Mouse (Mus musculus) layer of hippocampus, postnatal 25 days (tissue): ENCODE results near the gene S100b. TPM values are rescaled to one million over a fixed set of nuclear protein-coding genes. Genes with fewer than 3 reads are reported as not detected.

ENCODE experiments used
- DNase-seq, 2 experiments: peaks; one replicate each; pipeline ENCODE4 v3.0.0; 2022; ENCODE audit warnings: mixed read lengths in 2 of 2, low spot score in 1 of 2; ENCODE audit errors: extremely low spot score in 1 of 2
- microRNA-seq, 2 experiments: library from miRNA; unstranded; fragments of <30 nt; microRNA quantifications; one replicate each; pipeline ENCODE4 v1.2.0; 2021
- total RNA-seq, 2 experiments: library from RNA; stranded (reverse); gene quantifications; 2 replicates each; pipeline ENCODE4 v1.2.3; 2021

Gene S100b
- total RNA-seq, 2 experiments from 2014 or later = 117 to 140 TPM

DNA sequence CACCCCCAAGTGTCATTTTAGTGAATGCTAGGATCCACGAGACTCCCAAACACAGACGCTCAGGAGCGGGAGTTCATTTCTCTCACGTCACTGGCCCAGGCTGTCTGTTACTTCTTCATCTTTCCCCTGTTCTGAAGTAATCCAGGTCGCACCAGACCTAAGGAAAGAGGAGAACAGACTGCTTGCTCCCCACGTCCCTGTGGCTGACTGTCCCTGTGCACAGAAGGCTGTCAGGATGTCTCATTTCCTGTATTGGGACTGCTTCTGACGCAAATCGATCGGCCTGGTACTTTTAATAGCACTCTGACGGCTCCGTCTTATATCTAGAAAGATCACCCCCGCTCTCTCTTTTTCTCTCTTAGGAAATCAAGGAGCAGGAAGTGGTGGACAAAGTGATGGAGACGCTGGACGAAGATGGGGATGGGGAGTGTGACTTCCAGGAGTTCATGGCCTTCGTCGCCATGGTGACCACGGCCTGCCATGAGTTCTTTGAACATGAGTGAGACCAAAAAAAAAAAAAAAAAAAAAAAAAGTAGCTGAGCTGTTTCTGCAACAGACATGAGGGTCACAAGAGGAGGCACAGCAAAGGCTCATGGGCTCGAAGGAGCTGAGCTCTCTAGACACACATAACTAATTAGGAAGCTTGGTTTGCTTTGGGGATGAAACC, 6.0 kb downstream of the S100b start:
- no peak for DNase-seq

DNA sequence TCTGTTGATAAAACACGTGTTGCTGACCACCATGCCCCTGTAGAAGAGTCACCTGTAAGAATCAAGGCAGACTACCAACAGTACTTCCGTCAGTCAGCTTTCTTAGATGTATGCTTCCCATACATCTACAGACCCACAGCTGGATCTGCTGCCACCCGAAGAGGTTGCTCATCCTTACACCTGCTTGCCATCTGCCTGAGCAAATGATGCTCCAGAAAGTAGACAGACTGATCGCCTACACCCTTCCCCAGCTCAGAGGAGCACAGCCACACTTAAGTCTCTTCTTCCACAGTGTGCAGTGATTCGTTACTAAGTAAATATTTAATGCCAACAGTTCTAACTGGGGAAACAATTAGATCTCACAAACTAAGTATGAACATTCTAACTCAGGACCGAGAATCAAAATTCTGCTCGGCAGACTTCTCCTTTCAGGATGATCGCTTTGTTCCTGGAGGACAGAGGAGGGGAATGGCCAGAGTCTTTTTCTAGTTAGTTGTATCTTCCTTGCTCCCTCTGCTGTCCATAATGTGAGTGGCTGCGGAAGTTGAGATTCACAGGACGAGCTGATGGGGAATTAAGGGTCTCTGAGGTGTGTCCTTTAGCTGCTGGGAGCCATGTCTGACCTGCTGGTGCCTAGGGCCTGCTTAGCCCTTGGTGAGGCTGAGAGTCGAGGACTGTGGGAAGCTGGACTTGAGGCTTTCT, 6.9 kb downstream of the S100b start:
- DNase-seq = no peak

- DNase-seq = no peak
Observed at GRCm38 (mm10) chr10:76261447-76261846, 7.8 kb downstream of the S100b start.

- DNase-seq = no peak
Observed at GRCm38 (mm10) chr10:76262431-76262830, 8.8 kb downstream of the S100b start.

DNA sequence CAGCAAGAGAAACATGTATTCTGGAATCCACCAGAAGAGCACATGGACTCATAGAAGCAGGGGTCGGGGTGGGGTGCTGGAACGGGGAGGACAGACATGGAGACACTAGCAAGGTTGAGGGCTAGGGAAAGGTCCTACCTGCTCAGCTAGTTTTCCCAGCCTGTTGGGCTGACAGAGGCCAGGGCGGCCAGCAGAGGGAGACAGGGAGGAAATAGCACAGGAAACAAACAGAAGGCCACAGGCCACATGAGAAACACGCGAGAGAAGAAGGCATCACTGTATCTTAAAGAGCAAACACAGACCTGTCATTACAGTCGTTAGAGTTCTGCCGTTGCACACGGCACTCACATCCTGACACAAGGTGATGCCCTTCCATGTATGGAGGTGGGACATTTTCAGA, 17.6 kb downstream of the S100b start:
- peak in 1 of 2 experiments; percentile 51 for DNase-seq

DNA sequence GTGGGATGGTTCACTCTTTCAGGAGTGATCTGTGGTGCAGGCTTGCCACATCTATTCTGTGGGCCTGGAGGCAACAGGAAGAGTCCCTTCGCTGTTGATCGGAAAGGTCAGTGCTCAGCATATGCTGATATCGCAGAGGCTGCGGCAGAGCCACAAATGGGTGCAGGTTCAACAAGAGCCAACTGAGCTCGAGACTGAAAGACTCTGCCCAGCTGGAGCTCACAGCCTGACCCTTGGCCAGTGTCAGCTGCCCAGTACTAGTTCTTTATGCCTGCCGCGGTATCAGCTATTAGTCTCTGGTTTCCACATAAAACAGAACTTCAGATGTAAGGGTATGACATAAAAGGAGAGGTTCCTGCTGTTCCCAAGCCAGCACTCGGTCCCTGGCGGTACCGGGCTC, 21.6 kb downstream of the S100b start:
- no peak for DNase-seq

- DNase-seq = no peak
Observed at GRCm38 (mm10) chr10:76278541-76279097, 25.0 kb downstream of the S100b start.

DNA sequence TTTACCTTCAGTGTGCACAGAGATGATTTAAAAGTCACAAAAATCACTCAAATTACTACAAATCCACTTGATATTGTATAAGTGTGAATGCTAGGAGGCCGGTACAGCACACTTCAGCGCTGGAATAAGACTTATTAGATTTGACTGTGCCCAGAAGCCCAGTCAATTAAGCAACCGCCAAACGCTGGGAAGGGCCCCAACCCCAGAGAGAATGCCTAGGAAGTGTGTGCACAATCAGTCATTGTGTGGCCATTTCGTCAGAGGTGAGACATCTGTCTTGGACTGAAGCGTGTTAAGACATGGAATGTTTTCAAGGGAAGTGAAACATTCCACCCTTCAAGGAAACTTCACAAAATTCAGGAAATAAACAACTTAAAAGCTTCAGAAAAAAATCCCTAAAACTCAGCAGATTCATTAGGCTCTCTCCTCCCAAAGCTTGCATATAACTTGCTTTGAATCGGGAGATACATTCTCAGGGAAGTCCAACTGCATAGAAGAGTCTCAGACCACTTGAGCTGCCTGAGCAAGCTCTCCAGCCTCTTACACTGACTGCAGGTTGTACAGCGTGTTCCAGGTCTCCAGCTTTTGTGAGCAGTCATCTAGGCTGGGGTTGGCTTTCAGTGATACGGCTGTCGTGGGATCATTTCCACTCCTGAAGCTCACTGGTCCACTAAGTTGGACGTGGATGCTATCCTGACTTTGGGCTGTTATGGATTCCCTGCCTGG, 34.8 kb downstream of the S100b start:
- no peak for DNase-seq

DNA sequence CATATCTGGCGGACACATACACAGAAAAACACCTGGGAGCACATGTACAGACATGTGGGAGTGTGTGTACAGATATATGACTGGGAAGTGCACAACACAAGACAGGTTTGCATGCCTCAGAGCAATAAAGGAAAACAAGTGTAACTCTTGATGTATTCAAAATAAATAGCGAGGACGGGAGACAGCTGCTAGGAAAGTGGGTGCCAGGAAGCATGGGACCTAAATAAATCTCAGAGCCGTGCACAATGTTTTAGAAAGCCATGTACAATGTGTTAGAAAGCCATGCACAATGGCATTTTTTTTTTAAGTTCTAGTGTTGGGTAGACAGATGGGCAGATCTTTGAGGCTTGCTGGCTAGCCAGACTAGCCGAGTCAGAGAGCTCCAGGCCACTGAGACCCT, 35.4 kb downstream of the S100b start:
- no peak for DNase-seq

DNA sequence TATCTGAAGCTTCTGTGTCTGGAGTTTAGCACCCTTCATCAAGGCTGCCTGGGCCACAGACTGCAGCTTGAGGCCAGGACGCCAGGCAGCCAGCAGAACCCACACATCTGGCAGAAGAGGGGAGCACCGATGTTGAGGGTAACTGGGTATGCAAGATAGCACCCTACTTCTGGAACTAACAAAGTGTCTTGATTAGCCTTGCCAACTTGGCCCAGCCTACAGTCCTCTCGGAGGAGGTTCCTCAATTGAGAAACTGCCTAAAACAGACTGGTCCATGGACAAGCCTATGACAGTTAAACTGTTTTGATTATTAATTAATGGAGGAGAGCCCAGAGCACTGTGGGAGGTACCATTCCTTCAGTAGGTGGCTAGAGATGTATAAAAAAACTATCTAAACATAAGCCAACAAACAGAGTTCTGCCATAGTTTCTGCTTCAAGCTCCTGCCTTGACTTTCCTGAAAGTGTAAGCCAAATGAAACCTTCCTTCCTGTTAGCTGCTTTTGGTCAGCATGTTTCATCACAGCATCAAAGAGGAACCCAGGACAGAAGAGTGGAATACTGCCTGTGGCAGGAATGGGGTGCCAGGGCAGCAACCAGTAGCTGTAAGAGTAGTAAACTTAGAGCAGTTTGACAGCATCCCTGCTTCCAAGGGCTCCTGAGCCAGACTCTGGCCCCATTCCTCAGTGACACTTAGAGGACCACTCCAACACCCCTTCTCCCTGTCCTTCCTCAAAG, 36.5 kb downstream of the S100b start:
- DNase-seq = no peak

- no peak for DNase-seq
Observed at GRCm38 (mm10) chr10:76293222-76293621, 39.6 kb downstream of the S100b start.

DNA sequence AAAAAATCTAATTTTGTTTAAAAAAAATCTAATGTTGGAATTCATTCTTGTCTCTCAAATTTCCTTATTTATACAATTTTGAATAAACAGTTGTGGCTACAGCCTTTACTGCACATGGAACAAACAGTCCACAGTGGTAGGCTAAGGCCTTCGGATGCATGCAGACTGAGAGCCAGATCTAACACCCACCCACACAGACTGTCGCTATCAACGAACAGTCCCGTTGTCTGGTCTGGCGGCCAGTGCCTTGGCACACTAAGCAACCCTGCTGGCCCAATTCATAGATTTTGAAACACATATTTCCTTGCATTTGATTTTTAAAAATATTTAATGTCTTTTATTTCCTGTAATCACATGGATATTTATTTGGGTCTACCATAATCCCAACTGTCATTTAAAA, 46.5 kb downstream of the S100b start:
- no peak for DNase-seq

DNA sequence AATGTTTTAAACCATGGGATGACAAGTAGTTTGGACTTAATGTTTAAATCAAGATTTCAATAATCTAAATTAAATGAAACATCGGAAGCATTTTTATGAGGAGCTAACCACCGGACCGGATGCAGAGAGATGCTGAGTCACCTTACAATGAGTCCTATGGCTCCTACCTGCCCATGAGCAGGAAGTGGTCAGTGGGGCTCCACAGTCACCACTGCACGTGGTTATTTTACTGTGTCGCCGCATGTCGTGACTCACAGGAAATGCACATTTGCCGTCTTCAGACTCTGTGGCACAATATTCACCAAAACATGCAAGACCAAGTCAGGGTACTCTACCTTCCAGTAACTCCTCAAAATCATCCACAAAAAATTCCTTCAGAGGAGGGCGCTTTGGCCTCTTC, 53.1 kb downstream of the S100b start:
- DNase-seq = no peak

Small RNAs within 50 kb of the gene (microRNA-seq; reads per million reads assigned to microRNA genes)
- gene Mir678 = 0 reads per million in 2 experiments

Other genes with a start within 250 kb of the S100b start
- gene Zfp280b, start 221.2 kb upstream of the S100b start, total RNA-seq = 10 to 100 TPM; 15.9 to 17.2 TPM
- gene Slc5a4b, start 142.9 kb upstream of the S100b start, total RNA-seq = not detected
- not detected for gene Slc5a4a, start 106.4 kb upstream of the S100b start, total RNA-seq
- 10 to 100 TPM; 72.9 to 77.5 TPM for gene Prmt2, start 16.0 kb upstream of the S100b start, total RNA-seq
- 10 to 100 TPM; 55.2 to 56.6 TPM for gene Dip2a, start 91.4 kb downstream of the S100b start, total RNA-seq
- not detected for gene AC141477.1, start 186.6 kb downstream of the S100b start, total RNA-seq
- 10 to 100 TPM; 17.1 to 20.8 TPM for gene Pcnt, start 188.9 kb downstream of the S100b start, total RNA-seq
- gene 2610028H24Rik, start 195.2 kb downstream of the S100b start, total RNA-seq = not detected
- gene Mcm3ap, start 215.1 kb downstream of the S100b start, total RNA-seq = 10 to 100 TPM; 50.8 to 54.8 TPM
- gene Ybey, start 215.3 kb downstream of the S100b start, total RNA-seq = 1 to 10 TPM; 4.3 TPM